Mouse (Mus musculus): ENCODE data around the gene Notch1. TPM values are rescaled to one million over a fixed set of nuclear protein-coding genes. Genes with fewer than 3 reads are reported as not detected.

The Notch1 gene
- polyA plus RNA-seq, 1 experiment: 0.01 TPM

GRCm38 (mm10) chr2:26460097-26460646 is 56.3 kb downstream of the Notch1 start:
- TF ChIP-seq GATA1 (IDR thresholded peaks at IDR 0.05; ENCODE audit: low read length): no peak

- no peak for TF ChIP-seq GATA1 (IDR thresholded peaks at IDR 0.05; ENCODE audit: low read length)
Observed at GRCm38 (mm10) chr2:26459478-26459877, 57.0 kb downstream of the Notch1 start.

GRCm38 (mm10) chr2:26458402-26459124 is 57.9 kb downstream of the Notch1 start:
- no peak for TF ChIP-seq GATA1 (IDR thresholded peaks at IDR 0.05; ENCODE audit: low read length)

GRCm38 (mm10) chr2:26449121-26450060 is 67.1 kb downstream of the Notch1 start:
- TF ChIP-seq GATA1 (IDR thresholded peaks at IDR 0.05; ENCODE audit: low read length): no peak

GRCm38 (mm10) chr2:26447451-26447850 is 69.0 kb downstream of the Notch1 start:
- TF ChIP-seq GATA1 (IDR thresholded peaks at IDR 0.05; ENCODE audit: low read length): no peak

GRCm38 (mm10) chr2:26446671-26447070 is 69.8 kb downstream of the Notch1 start:
- TF ChIP-seq GATA1 (IDR thresholded peaks at IDR 0.05; ENCODE audit: low read length): no peak

GRCm38 (mm10) chr2:26445666-26446445 is 70.6 kb downstream of the Notch1 start:
- no peak for TF ChIP-seq GATA1 (IDR thresholded peaks at IDR 0.05; ENCODE audit: low read length)

- no peak for TF ChIP-seq GATA1 (IDR thresholded peaks at IDR 0.05; ENCODE audit: low read length)
Observed at GRCm38 (mm10) chr2:26444946-26445665, 71.4 kb downstream of the Notch1 start, which contains the start of gene Sec16a. Sec16a (minus strand) TSS chr2:26445216.

- TF ChIP-seq GATA1 (IDR thresholded peaks at IDR 0.05; ENCODE audit: low read length): no peak
Observed at GRCm38 (mm10) chr2:26444368-26444767, 72.1 kb downstream of the Notch1 start.

GRCm38 (mm10) chr2:26443876-26444275 is 72.6 kb downstream of the Notch1 start:
- TF ChIP-seq GATA1 (IDR thresholded peaks at IDR 0.05; ENCODE audit: low read length): no peak

- TF ChIP-seq GATA1 (IDR thresholded peaks at IDR 0.05; ENCODE audit: low read length): no peak
Observed at GRCm38 (mm10) chr2:26442843-26443242, 73.6 kb downstream of the Notch1 start.

GRCm38 (mm10) chr2:26441688-26442087 is 74.8 kb downstream of the Notch1 start:
- no peak for TF ChIP-seq GATA1 (IDR thresholded peaks at IDR 0.05; ENCODE audit: low read length)

GRCm38 (mm10) chr2:26441261-26441660 is 75.2 kb downstream of the Notch1 start:
- TF ChIP-seq GATA1 (IDR thresholded peaks at IDR 0.05; ENCODE audit: low read length): no peak

- TF ChIP-seq GATA1 (IDR thresholded peaks at IDR 0.05; ENCODE audit: low read length): no peak
Observed at GRCm38 (mm10) chr2:26439671-26440070, 76.8 kb downstream of the Notch1 start.

- no peak for TF ChIP-seq GATA1 (IDR thresholded peaks at IDR 0.05; ENCODE audit: low read length)
Observed at GRCm38 (mm10) chr2:26438373-26438772, 78.1 kb downstream of the Notch1 start.

Measured in G1E-ER4 (cell line).